Mouse (Mus musculus) E14TG2a.4 (cell line): Measurements from ENCODE around the gene Cryge.

ENCODE experiments used
- CTCF ChIP-seq: conservative IDR thresholded peaks from 2 replicates; pipeline ENCODE4 v1.5.1; 2014; ENCODE audit warnings: low read length
- POU5F1 ChIP-seq: IDR thresholded peaks from 2 replicates; pipeline ENCODE4 v1.6.1; 2014; ENCODE audit warnings: low read length, borderline replicate concordance

DNA sequence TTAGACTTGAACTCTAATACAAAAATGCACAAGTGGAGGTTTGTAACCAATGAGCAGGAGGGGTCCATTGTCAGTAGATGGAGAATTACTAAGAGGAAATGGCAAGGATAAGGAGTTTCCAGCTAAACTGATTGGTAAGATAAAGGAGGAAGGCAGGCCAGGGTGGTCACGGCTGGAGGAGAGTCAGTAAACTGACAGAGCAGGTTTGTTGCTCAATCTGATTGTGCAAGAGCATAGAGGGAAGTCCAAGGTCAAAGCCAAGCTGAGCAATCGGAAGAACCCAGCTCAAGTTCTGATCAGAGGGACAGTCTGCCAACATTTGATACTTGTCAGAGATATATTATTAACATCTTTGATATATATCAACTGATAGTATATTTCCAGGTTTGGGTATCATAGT is 39.4 kb upstream of the Cryge start:
- no peak for TF ChIP-seq CTCF
- TF ChIP-seq POU5F1, result no peak
